Mouse (Mus musculus): ENCODE data around the gene Rfc4. TPM values are rescaled to one million over a fixed set of nuclear protein-coding genes. Genes with fewer than 3 reads are reported as not detected.

The Rfc4 gene
- polyA plus RNA-seq (2017; shearing (Covaris generic)), result 15.6 TPM

DNA sequence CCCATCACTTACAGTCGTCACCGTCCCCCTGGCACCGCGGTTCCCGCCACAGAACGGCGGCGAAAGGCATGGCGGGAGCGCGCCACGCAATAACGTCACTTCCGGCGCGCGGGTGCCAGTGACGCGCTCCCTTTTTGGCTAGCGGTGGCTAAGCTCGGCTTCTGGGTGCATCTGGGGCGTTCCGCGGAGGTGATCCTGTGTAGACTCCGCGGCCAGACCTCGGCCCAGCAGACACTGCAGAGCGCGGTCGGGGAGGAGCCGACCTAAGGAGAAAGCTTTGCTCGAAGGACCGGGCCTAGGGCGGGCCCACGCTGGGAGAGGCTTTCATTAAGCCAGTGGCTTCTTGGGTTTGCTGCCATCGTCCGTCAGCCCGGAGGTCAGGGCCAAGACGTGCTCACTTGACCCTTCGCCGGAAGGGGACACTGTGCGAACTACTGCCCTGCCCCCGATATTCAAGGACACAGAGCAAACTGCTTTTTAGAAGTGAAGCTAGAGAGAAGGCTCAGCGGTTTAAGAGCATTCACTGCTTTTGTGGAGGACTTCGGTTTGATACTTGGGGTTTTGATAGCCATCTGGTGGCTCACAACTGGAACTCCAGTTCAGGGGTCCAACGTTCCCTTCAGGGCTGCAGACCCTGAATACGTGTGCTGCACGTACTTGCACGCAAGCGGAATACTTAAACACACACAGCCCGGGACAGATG is at the start of gene Rfc4:
Rfc4 (minus strand) TSS at position 65 of the 703 bp plus-strand sequence.

DNA sequence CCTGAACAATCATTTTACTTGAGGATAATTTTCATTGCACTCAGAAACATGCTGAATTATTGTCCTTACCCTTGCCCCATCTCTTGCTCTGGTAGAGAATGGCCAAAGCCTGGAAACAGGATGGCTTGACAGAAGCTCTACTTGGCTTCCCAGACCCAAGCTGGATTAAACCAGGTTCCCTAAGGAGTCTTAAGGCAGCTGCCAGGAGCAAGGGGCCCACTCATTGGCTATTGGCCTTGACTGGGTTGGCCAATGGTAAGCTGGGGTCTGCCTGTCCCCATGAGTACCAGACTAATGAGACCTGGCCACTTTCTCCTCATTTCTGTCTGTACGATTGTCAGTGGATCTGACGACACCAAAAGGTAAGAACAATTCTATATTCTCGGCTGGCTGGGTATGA is 18.7 kb upstream of the Rfc4 start, which contains the start of gene Adipoq:
Adipoq (plus strand) TSS at position 257 of the 400 bp plus-strand sequence.

DNA sequence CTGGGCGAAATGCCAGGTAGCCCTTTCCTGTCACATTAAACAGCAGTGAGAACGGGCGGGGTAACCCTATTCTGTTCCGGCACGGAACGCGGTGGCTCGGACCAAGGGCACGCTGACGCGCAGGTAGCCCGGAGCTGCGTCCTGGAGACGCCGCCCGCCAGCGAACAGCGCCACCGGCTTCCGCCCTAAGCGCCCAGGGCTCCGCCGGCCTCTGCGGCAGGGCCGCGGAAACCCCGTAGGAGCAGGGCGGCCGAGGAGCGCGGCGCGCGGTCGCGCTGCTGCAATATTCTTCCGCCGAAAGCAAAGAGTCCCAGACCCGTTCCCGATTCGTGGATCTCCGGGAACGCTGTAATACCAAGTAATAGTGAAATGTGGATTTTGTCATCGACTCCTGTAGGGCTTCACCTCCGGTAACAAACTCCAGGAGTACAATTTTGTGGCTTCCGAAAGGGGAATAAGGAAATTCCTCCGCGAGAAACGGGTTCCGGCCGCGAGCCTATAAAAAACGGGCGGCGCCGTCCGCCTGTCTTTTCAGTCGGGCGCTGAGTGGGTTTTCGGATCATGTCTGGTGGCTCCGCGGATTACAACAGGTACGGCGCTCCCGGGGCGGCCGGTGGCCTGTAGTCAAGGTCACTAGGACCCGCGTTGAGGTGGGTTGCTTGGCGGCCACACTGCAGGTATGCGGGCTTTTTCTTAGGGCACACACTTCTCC is 20.1 kb downstream of the Rfc4 start, which contains the start of gene Eif4a2:
Eif4a2 (plus strand) TSS at position 214 of the 712 bp plus-strand sequence.

Other genes with a start within 250 kb of the Rfc4 start
- not detected for gene Ahsg, start 236.5 kb downstream of the Rfc4 start, polyA plus RNA-seq (2017; shearing (Covaris generic))
- gene Fetub, start 209.4 kb downstream of the Rfc4 start, polyA plus RNA-seq (2017; shearing (Covaris generic)), result not detected
- not detected for gene Hrg, start 176.7 kb downstream of the Rfc4 start, polyA plus RNA-seq (2017; shearing (Covaris generic))
- gene Kng2, start 98.3 kb downstream of the Rfc4 start, polyA plus RNA-seq (2017; shearing (Covaris generic)), result not detected
- gene Kng1, start 69.9 kb downstream of the Rfc4 start, polyA plus RNA-seq (2017; shearing (Covaris generic)), result not detected
- 432 TPM for gene Eif4a2, start 20.3 kb downstream of the Rfc4 start, polyA plus RNA-seq (2017; shearing (Covaris generic))
- gene Adipoq, start 18.8 kb upstream of the Rfc4 start, polyA plus RNA-seq (2017; shearing (Covaris generic)), result not detected
- 38.1 TPM for gene St6gal1, start 97.0 kb upstream of the Rfc4 start, polyA plus RNA-seq (2017; shearing (Covaris generic))